Mouse (Mus musculus) ES-Bruce4 (cell line): ENCODE measurements at regions not wholly inside any gene's neighbourhood (a gene's known extent, or its start where the extent isn't known, plus 50 kb on each side); places are given as distances from the start of the nearest gene placed in this dataset.

Source experiments
- CTCF ChIP-seq: IDR thresholded peaks from one replicate; pipeline ENCODE4 v1.8.1; 2011; ENCODE audit warnings: low read depth, low read length
- EP300 ChIP-seq: IDR thresholded peaks from 2 replicates; pipeline ENCODE4 v1.6.1; 2011; ENCODE audit warnings: low read depth, low read length; ENCODE audit not compliant: insufficient read depth

- no peak for TF ChIP-seq CTCF
- TF ChIP-seq EP300, result no peak
These were observed 132.5 kb downstream of the Hs3st3b1 start for GRCm38 (mm10) chr11:63789473-63790120.
